Mouse (Mus musculus) cerebellum, adult 18-20 months (tissue): ENCODE measurements at regions not wholly inside any gene's neighbourhood (a gene's known extent, or its start where the extent isn't known, plus 50 kb on each side); places are given as distances from the start of the nearest gene placed in this dataset.
"Not testable (repeated sequence)": the region's sequence is repeated elsewhere in the genome, so short reads cannot be mapped to it uniquely, and the experiment has no call there.

Source experiments
- DNase-seq, 2 experiments: peaks; one replicate each; pipeline ENCODE4 v3.0.0; 2021

- peak in 1 of 2 experiments; percentile 3 for DNase-seq
These were observed 261.3 kb downstream of the Trib2 start for GRCm38 (mm10) chr12:15555471-15555870.

DNA sequence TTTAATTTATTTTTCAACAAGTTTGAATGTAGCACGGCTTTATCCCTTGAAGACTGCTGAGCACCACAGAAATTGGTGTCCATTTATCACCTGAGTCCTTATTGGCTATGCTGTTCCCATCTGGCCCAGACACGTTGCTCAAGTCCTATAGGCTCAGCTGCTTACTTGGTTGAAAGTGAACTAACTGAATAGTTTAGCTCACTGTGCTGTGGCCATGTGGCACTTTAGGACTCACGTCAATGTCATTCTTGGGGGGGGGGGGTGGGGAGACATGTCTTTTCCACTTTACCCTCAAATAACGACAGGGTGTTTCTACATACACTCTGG, 263.1 kb downstream of the Trib2 start:
- DNase-seq, result no peak

- DNase-seq, result no peak
These were observed 263.6 kb downstream of the Trib2 start for GRCm38 (mm10) chr12:15552979-15553680.

- no peak for DNase-seq
These were observed 264.5 kb downstream of the Trib2 start for GRCm38 (mm10) chr12:15552210-15552609.

- no peak for DNase-seq
These were observed 265.3 kb downstream of the Trib2 start for GRCm38 (mm10) chr12:15551281-15551900.

GRCm38 (mm10) chr12:15544351-15544750, 272.4 kb downstream of the Trib2 start:
- DNase-seq, result no peak

- no peak for DNase-seq
These were observed 274.2 kb downstream of the Trib2 start for GRCm38 (mm10) chr12:15542486-15542885.

GRCm38 (mm10) chr12:15536852-15537368, 279.8 kb downstream of the Trib2 start:
- no peak for DNase-seq

GRCm38 (mm10) chr12:15536247-15536646, 280.5 kb downstream of the Trib2 start:
- no peak for DNase-seq

- DNase-seq, result peak; percentile 59 to 71
These were observed 280.9 kb downstream of the Trib2 start for GRCm38 (mm10) chr12:15535822-15536221.

GRCm38 (mm10) chr12:15520783-15521407, 295.8 kb downstream of the Trib2 start:
- no peak for DNase-seq

DNA sequence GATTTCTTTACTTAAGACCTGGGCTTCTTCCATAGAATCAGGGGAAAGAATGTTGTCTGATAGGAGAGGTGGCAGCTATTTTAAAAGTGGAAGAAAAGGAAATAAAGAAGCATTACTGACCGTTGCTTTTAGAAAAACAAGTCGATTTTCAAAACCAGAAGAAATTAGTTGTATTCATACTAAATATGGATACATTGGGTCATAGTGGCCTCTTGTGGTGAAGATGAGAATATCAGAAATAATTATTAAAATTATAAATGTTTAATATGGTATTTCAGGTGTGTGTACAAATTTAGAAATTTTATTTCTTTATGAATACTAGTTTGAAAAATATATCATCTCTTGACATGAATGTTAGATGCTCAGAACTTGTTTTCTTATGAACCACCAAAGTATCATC, 304.7 kb downstream of the Trib2 start:
- no peak for DNase-seq

DNA sequence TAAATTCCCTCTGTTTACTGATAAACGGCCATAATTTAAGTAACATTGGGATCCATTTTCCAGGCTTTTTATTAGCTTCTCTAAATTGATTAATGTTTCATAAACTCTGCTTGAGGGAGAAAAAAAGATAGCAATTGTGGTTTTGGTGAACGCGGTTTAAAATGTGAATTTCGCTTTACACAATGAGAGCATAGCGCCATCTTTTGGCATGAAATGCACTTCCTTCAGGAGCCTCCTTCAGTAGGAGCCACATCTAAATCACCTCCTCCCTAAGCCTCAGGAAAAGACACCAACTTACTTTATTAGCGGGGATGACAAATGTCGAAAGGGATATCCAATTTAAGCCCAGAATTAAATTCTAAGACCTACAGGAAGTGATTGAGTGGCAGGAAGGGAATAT, 309.1 kb downstream of the Trib2 start:
- peak in 1 of 2 experiments; percentile 4 for DNase-seq

- DNase-seq, result no peak
These were observed 323.1 kb downstream of the Trib2 start for GRCm38 (mm10) chr12:15493640-15494039.

GRCm38 (mm10) chr12:15472741-15473140, 344.0 kb downstream of the Trib2 start:
- DNase-seq, result no peak

- DNase-seq, result no peak
These were observed 357.3 kb downstream of the Trib2 start for GRCm38 (mm10) chr12:15459429-15459828.

DNA sequence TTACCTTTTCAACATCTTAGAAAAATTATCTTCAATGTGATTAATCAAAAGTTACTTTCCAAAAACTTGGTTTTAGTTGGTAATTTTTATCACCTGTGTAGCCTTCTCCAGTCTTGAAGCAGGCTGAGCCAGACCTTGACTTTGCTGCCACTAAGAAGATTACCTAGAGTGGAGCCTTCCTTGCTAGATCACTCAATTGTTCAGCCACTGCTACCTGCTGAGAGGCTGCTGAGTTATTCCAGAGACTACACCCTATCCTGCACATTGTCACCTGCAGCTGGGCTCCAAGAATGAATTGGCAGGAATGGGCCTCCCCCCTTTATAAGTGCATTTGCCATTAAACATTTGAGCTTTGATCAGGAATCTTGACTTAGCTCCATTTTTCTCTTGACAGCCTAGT, 360.4 kb downstream of the Trib2 start:
- DNase-seq, result not testable (repeated sequence)

DNA sequence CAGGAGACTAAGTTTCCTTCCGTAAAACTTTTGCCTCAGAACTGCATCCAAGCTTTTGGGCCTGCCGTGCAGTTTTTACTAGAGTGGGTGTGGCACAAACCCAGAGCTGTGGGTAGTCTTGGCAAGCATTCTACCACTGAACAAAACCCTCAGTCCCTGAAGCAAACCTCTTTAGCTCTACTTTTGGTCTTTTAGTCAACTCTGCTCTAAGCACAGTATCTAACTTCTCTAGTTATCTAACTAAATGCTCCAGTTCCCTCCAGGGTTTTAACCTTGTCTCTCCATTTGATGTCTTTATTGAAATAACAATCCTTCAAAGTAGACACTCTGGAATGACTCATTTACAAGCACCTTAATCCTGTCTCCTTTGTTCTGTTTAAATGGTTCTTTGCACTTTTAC, 361.0 kb downstream of the Trib2 start:
- no peak for DNase-seq

- DNase-seq, result no peak
These were observed 367.2 kb downstream of the Trib2 start for GRCm38 (mm10) chr12:15449484-15449883.

DNA sequence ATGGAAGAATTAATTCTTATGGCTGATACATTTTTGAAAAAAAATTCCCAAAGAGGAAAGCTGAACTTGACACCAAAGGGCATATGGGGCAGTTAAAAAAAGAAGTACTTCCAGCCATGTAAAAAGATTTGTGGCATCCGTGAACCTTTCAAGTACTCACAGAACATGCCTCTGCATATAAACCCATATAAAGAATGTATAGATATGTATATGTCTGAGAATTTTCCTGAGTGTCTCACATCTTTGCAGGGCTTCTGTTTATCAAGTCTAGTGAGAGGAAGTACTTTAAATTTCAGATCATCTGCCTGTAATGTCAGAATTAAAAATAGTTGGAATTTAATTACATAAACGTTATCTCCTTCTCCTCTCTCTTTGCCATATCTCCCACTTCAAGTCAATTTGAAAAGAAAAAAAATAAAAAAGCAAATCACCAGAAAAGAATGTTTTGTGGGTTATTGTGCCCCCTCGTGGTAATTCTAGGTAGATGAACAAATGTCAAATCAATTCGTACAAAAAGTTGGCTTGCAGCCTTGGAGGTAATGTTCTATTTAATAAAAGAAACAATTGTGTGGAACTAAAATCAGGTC, 400.4 kb downstream of the Trib2 start:
- DNase-seq, result no peak

DNA sequence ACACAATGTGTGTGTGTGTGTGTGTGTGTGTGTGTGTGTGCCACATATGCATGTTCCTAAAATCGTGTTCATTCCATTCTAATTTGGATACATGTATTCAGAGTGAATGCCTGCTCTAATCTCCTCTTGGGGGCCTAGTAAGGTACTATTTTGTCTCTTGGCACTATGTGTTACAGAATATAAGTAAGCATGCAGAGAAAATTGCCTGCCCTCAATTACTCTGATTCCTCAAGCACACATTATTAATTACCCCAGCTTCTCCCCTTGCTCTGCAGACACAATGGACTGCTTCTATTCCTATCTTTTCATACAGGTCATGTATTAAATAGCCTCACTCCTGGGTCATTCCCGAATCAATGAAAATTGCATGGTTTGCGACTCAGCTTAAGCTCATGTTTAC, 406.3 kb downstream of the Trib2 start:
- DNase-seq, result no peak

GRCm38 (mm10) chr12:15407577-15407976, 409.1 kb downstream of the Trib2 start:
- not testable (repeated sequence) for DNase-seq

- DNase-seq, result no peak
These were observed 424.1 kb downstream of the Trib2 start for GRCm38 (mm10) chr12:15392641-15393040.

DNA sequence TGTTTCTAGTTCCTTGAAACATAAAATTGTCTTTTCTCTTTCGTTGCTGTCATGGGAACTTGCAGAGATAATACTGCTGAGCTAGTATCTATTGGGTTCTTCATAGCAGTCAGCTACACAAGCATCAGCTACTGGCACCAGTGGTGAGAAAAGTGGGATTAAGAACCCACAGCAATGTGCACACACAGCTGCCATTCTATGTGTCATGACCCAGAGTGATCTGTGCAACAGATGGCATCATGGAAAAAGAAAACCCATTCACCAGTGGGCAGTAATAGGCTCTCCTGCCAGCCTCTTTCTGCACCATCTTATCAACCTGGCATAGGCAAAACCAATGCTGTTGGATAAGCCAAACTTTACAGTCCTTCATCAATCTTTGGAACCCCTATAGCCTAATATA, 428.1 kb downstream of the Trib2 start:
- DNase-seq, result no peak
